Mouse (Mus musculus): ENCODE data around the gene P2rx7.
"Not testable (repeated sequence)": the region's sequence is repeated elsewhere in the genome, so short reads cannot be mapped to it uniquely, and the experiment has no call there.

- TF ChIP-seq POLR2A (IDR thresholded peaks at IDR 0.05; ENCODE audit: borderline replicate concordance, low read depth, low read length); CTCF (IDR thresholded peaks at IDR 0.05; ENCODE audit: low read depth, low read length): not testable (repeated sequence)
Observed at GRCm38 (mm10) chr5:122647952-122648374, 4.3 kb downstream of the P2rx7 start.

All from bone marrow macrophage, adult 2 months (primary cell).